Mouse (Mus musculus) CD8-positive naive resting alpha-beta T cell, adult 2 months (primary cell): Measurements from ENCODE around the gene Tdp2.
A peak's percentile ranks its signal among the peaks of the same experiment; 100 is the strongest.

Experiments used
- DNase-seq, 2 experiments: peaks; one replicate each; pipeline ENCODE4 v3.0.0; 2022; ENCODE audit warnings: low read depth in 2 of 2, low spot score in 2 of 2

The Tdp2 gene

DNA sequence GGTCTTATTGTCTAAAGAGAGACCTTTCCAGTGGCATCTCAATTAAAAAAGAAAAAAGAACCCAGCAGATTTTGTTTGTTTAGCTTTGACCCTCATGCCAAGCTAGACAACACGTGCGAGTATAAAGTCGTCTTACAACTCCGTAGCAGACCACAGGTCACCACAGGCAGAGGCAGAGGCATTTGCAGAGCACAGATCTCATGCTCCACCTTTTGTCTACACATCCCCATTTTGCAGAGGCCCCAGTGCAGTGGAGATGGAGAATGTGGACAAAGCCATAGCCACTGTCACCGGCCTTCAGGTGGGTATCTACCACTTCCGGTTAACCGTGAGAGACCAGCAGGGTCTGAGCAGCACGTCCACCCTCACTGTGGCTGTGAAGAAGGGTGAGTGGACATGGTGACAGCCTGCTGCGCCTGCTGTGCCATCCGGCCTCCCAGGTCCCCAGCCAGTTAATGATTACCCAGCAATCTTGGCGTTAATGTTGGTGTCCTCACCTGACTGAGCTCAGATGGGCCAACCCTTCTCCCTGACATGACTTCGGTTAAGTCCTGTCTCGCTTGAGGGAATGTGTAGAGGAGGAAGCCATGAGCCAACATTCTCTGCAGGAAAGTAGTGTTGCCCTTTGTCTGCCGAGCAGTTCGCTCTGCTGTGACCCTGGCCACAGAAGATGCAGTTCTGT is 48.0 kb downstream of the Tdp2 start:
- no peak for DNase-seq

DNA sequence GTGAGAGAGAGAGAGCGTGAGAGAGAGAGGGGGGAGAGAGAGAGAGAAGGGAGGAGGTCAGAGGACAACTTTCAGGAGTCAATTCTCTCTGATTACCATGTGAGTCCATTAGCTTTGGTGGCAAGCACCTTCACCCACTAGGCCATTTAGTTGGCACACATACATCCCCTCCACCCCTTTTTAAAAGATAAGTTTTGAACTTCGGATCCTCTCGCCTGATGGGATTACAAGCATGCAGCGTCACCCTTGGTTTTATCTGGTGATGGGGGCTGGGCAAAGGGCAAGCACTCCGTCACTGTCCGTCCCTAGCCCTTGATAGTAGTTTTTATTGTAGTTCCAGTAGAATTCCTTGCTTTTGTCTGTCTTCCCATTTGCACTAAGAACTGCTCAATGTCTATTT is 48.7 kb downstream of the Tdp2 start:
- no peak for DNase-seq

DNA sequence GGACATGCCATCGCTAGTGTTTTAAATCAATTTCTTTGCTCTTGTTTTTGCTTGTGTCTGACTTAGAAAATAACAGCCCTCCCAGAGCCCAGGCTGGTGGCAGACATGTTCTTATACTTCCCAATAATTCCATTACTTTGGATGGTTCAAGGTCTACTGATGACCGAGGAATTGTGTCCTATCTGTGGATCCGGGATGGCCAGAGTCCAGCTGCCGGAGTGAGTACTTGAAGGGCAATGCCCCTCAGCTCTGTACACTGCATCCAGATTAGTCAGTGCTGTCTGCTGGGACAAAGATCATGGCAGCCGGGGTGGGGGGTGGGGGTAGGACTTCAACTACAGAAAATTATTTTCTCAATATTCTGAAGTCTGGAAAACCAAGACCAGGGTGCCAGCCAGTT is 49.2 kb downstream of the Tdp2 start:
- no peak for DNase-seq

DNA sequence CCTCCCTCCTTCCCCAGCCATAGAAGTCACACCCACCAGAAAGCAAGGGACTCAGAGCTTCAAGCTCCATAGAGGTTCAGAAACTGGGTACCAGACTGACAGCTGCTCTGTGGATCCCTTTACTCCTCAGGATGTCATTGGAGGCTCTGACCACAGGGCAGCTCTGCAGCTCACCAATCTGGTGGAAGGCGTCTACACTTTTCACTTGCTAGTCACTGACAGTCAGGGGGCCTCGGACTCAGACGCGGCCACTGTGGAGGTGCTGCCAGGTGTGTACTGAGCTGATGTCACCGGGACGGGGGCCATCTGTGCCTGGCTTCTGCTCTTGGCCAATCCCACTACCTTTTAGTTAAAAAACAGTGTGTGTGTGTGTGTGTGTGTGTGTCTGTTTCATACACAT is 50.9 kb downstream of the Tdp2 start:
- peak in 1 of 2 experiments; percentile 6 for DNase-seq

DNA sequence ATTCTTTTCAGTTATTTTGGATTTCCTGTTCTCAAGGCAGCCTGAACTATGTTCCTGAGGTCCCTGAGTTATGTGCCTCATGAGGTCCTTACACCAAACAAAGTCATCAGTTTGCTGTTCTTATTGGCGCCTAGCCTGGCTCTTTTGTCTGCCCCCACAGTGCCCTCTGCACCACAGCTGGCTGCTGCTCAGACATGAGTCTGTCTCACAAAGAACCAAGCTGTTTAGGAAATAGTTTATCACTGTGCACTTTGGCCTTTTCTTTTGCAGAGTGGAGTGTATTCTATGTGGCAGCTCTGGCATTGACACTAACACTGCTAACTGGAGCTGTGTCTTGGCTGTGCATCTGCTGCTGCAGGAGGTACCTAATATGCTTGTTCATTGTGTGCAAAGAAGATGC is 58.1 kb downstream of the Tdp2 start:
- DNase-seq = no peak
